Mouse (Mus musculus): ENCODE measurements around the gene Cd38. TPM values are rescaled to one million over a fixed set of nuclear protein-coding genes. Genes with fewer than 3 reads are reported as not detected.
A peak's percentile ranks its signal among the peaks of the same experiment; 100 is the strongest.
"Not testable (repeated sequence)": the region's sequence is repeated elsewhere in the genome, so short reads cannot be mapped to it uniquely, and the experiment has no call there.

Cd38 gene
- polyA plus RNA-seq, 1 experiment from 2014 or later, result 10.7 TPM

DNA sequence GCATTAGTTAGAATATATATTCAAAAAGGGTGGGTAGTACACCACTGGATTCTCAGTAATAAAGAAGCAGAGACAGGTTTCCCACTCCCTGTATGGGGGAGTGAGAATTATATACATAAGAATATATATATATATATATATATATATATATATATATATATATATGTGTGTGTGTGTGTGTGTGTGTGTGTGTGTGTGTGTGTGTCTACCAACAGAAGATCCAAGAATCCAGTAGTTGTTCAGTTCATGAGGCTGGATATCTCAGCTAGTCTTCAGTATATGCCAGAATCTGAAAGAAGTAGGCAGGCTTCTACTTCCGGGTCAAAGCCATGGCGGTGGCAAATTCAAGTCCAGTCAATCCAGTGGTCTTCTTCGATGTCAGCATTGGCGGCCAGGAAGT, 44.5 kb downstream of the Cd38 start, which contains the start of gene Gm7879:
TSS of gene Gm7879 (plus strand) at position 301 of the 400 bp plus-strand sequence.
- H3K4me1 ChIP-seq; H3K4me3 ChIP-seq; H3K27ac ChIP-seq; DNase-seq (ENCODE audit: low spot score); H3K36me3 ChIP-seq; H3K27me3 ChIP-seq (ENCODE audit: low read depth, poor library complexity, severe bottlenecking); H3K9me3 ChIP-seq (replicated peaks): not testable (repeated sequence)
- WGBS, result 91% methylated on average over 4 of the region's 4 CpGs

DNA sequence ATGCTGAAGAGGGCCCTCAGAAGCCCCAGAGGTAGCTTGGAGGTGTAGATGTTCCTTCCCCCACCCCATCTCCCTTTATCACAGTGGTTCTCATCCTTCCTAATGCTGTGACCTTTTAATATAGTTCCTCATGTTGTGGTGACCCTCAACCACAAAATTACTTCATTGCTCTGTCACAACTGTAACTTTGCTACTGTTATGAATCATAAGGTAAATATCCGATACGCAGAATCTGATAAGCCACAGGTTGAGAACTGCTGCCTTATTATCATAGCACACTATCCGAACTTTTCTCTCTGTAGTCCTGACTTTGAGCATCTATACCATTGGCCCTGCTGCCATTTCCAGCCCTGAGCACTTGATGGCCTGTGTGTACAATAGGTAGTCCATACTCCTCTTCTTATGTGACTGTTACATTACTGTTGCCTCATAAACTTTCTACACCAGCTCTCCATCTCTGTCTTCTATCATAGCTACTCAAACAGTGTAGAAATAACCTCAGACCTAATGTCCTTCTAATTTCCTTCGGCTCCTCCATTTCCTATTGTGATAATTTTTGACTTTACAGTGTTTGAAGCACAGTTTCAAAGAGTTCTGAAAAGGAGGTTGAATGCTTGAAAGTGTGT, 47.0 kb downstream of the Cd38 start:
- no peaks in the 10 kb centered on the region for H3K36me3 ChIP-seq
- no peaks in the 10 kb centered on the region for H3K4me1 ChIP-seq
- 92% methylated on average over 4 of the region's 4 CpGs for WGBS
- H3K4me3 ChIP-seq, result no peak overlapping the region
- no peaks in the 10 kb centered on the region for H3K9me3 ChIP-seq (replicated peaks)
- no peak for DNase-seq (ENCODE audit: low spot score)
- no peak overlapping the region for H3K27ac ChIP-seq
- no peaks in the 10 kb centered on the region for H3K27me3 ChIP-seq (ENCODE audit: low read depth, poor library complexity, severe bottlenecking)

DNA sequence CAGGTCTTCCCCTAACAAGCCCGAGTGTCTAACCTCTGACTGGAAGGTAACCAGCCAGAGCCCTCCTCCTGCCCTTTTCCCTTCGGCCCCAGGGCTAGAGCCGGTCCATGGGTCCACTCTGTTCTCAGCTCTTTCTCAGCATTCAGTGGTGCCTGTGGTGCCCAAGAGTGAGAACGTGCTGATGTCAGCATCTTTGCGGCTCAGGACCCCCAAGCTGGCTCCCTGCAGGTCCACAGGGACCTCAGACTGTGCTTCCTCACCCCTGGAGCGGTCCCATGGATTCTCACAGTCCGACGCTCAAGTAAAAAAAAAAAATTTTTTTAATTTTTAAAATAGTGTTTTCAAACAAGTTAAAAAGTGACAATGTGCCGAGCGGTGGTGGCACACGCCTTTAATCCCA, 53.5 kb downstream of the Cd38 start:
- Histone ChIP-seq H3K4me3 (no peak overlapping the region), H3K9me3 (replicated peaks) (no peaks in the 10 kb centered on the region), H3K36me3 (no peaks in the 10 kb centered on the region), H3K4me1 (no peaks in the 10 kb centered on the region), H3K27ac (no peak overlapping the region), H3K27me3 (ENCODE audit: low read depth, poor library complexity, severe bottlenecking) (no peaks in the 10 kb centered on the region)
- WGBS, result 92% methylated on average over 11 of the region's 11 CpGs
- DNase-seq (ENCODE audit: low spot score), result no peak

DNA sequence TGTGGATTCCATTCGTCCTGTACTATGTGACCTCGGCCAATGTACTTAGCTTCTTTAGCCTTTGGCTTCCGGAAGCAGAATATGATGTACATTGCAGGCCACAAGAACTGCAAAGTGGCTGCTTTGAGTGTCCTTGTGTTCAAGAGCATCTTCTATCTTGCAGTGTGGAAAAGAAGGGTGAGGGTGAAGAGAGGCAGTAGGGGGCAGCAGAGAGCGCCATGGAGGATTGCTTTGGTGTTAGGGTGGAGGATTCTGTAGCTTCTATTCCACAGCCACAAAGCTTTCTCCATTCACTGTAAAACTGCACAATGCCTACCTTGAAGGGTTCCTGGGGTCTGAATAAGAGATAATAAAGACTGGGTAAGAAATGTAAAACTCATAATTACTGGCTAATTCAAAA, 55.6 kb downstream of the Cd38 start:
- Histone ChIP-seq H3K4me1 (no peaks in the 10 kb centered on the region), H3K27me3 (ENCODE audit: low read depth, poor library complexity, severe bottlenecking) (no peaks in the 10 kb centered on the region), H3K4me3 (no peak overlapping the region), H3K36me3 (no peaks in the 10 kb centered on the region), H3K9me3 (replicated peaks) (no peaks in the 10 kb centered on the region), H3K27ac (no peak overlapping the region)
- DNase-seq (ENCODE audit: low spot score), result peak; percentile 69
- 33% methylated on average over 4 of the region's 4 CpGs for WGBS

DNA sequence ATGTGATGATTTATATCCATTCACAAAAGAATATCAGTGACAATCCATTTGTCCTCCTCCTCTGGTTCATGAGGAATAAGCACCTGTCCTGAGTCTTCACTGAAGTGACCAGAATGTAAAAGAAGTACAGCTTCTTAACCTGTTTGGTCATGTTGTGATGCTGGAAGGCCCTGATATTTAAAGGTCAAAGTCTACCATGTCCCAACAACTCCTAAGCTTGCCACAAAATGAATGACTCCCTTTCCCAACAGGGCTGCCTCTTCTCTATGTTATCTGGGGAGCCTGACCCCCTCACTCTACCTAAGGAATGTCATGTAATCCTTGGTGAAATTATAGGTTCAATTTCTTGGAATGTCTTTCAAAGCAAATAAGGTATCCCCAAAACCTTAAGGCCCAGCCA, 59.4 kb downstream of the Cd38 start:
- Histone ChIP-seq H3K4me3 (no peak overlapping the region), H3K27ac (no peak overlapping the region), H3K4me1 (no peaks in the 10 kb centered on the region), H3K27me3 (ENCODE audit: low read depth, poor library complexity, severe bottlenecking) (no peaks in the 10 kb centered on the region), H3K9me3 (replicated peaks) (no peaks in the 10 kb centered on the region), H3K36me3 (no peaks in the 10 kb centered on the region)
- DNase-seq (ENCODE audit: low spot score), result no peak

DNA sequence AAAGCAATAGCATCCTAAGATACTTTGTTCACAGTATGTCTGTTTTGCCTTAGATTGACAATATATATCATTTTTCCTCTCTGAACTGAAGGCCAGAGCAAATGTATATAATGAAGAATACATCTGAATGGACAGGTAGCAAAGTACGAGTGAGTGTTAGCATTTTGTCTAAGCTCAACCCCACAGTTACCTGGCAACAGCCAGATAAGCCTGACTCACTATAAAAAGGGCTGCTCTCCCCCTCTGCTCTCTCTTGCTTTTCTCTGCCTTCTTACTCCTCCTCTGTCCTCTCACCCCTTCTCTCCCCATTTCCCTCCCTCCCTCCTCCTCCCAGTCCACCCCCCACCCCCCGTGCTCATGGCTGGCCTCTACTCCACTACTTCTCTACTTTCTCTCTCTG, 64.9 kb downstream of the Cd38 start:
- no peaks in the 10 kb centered on the region for H3K36me3 ChIP-seq

DNA sequence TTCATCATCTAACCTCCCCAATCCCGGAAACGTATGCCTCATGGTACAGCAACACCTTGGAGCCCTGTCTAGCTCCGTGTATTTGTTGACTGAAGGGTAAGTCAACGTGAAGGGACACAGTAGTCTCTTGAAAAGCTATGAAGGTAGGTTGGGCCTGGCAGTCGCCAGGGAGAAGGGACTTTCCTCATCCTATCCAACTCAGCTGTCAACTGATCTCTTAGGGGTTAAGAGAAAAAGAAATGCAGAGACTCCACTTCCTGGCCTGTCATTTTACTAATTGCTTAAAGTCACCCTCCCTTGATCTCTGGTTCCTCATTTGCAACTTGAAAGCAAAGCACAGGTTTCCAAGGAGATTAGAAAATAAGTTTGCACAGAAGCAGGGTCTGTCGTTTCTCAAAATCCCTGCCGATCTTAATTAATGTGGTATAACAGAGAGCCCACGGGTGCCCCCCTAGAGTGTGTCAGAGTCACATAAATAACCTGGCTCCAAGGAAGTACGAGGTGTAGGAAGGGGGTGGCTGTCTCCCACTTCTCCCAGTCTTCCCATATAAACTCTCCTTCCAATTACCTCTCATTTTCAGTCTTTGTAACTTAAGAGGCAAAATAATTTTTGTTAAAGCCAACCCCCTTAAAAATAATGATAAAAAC, 79.1 kb downstream of the Cd38 start:
- peak overlapping the region; percentile 50 for H3K4me3 ChIP-seq
- H3K27ac ChIP-seq, result peak overlapping the region; percentile 69; the same call in 1 of the 2 replicates
- DNase-seq (ENCODE audit: low spot score), result no peak
- 18% methylated on average over 9 of the region's 9 CpGs for WGBS
- H3K36me3 ChIP-seq, result no peaks in the 10 kb centered on the region
- H3K27me3 ChIP-seq (ENCODE audit: low read depth, poor library complexity, severe bottlenecking), result no peaks in the 10 kb centered on the region
- H3K9me3 ChIP-seq (replicated peaks), result no peaks in the 10 kb centered on the region
- peaks cover 30% of the 10 kb centered on the region for H3K4me1 ChIP-seq

More for the DNA sequence above, 64.9 kb downstream of the Cd38 start:
- Histone ChIP-seq H3K27me3 (ENCODE audit: low read depth, poor library complexity, severe bottlenecking) (no peaks in the 10 kb centered on the region), H3K4me3 (no peak overlapping the region), H3K4me1 (no peaks in the 10 kb centered on the region), H3K9me3 (replicated peaks) (no peaks in the 10 kb centered on the region), H3K27ac (no peak overlapping the region)
- no peak for DNase-seq (ENCODE audit: low spot score)
- WGBS, result 61% methylated on average over 2 of the region's 2 CpGs

DNA sequence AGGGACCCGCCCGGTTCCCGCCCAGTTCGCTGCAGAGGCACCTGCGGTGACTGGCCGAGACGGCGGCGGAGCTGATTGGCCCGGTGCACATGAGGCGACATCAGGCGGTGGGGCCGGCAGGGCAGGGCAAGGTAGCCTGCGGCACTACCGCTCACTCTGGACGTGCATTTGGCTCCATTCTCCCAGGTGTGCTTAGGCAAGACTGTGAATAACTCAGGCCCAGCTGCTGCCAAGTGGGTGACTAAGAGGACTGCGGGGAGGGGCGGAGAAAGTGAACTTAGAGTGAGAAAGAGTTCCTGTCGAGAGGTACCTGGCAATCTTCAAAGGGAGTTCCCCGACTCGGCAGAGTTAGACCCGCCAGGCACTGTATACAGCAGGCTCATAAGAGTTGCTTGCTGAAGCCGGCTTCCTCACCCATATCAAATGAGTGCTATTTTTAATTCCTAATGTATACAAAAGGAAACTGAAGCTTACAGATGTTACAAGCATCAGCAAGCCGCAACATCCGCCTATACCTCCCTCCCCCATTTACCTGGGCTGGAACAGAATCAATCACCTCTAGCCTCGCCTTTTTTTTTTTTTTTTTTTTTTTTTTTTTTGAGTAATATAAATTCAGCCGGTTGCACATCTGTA, 79.9 kb downstream of the Cd38 start:
- Histone ChIP-seq H3K36me3 (no peaks in the 10 kb centered on the region), H3K4me1 (peaks cover 30% of the 10 kb centered on the region), H3K27ac (peak overlapping the region; percentile 69), H3K9me3 (replicated peaks) (no peaks in the 10 kb centered on the region), H3K27me3 (ENCODE audit: low read depth, poor library complexity, severe bottlenecking) (no peaks in the 10 kb centered on the region), H3K4me3 (peak overlapping the region; percentile 50)
- DNase-seq (ENCODE audit: low spot score), result peak; percentile 83
- WGBS, result 1% methylated on average over 27 of the region's 27 CpGs

DNA sequence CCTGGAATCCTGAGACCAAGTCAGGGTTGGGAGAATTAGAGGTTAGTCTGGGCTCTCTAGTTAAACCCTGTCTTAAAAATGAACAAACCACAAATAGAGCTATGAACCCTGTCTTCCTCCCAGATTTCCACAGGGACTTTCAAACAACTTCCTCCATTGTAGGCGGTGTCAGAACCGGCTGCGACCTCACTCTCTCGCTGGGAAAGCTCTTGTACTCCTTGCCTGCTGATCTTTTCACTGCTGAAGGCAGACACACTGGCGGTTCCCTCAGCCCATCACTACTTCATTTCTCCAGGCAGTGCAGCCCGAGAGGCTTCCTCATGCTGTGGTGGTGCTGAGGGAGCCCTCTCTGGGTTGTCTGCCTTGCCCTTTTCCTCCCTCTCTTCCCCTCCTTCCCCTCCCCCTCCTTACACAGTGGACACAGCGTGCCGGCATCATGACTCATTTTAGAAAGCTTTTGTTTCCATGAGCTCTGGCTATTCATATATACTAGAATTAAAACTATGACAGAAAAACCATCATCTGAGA, 80.5 kb downstream of the Cd38 start:
- Histone ChIP-seq H3K27me3 (ENCODE audit: low read depth, poor library complexity, severe bottlenecking) (no peaks in the 10 kb centered on the region), H3K4me3 (peak overlapping the region; percentile 50), H3K4me1 (peaks cover 32% of the 10 kb centered on the region), H3K36me3 (no peaks in the 10 kb centered on the region), H3K9me3 (replicated peaks) (no peaks in the 10 kb centered on the region), H3K27ac (peak overlapping the region; percentile 82)
- WGBS, result 2% methylated on average over 8 of the region's 8 CpGs
- DNase-seq (ENCODE audit: low spot score), result peak; percentile 54

DNA sequence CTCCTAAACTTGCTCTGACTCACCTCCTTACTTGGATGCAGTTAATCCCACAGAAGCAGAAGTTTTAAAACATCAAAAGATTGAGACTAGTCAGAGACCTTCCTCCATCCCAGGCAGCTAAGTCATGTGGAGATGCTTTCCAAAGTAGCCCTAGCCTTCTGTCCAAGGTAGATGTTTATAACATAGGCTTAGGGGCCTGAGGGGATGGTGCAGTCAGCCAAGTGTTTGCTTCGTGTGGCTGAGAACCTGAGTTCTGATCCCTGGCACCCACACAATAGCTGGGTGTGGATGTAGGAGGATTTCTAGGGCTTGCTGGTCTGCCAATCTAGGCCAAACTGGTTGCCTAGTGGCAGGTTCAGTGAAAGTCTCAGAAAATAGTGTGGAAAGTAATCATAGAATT, 84.9 kb downstream of the Cd38 start:
- 71% methylated on average over 1 of the region's 1 CpGs for WGBS
- no peaks in the 10 kb centered on the region for H3K36me3 ChIP-seq
- no peaks in the 10 kb centered on the region for H3K9me3 ChIP-seq (replicated peaks)
- H3K4me1 ChIP-seq, result peaks cover 15% of the 10 kb centered on the region
- DNase-seq (ENCODE audit: low spot score), result no peak
- no peaks in the 10 kb centered on the region for H3K27me3 ChIP-seq (ENCODE audit: low read depth, poor library complexity, severe bottlenecking)
- no peak overlapping the region for H3K4me3 ChIP-seq
- no peak overlapping the region for H3K27ac ChIP-seq

DNA sequence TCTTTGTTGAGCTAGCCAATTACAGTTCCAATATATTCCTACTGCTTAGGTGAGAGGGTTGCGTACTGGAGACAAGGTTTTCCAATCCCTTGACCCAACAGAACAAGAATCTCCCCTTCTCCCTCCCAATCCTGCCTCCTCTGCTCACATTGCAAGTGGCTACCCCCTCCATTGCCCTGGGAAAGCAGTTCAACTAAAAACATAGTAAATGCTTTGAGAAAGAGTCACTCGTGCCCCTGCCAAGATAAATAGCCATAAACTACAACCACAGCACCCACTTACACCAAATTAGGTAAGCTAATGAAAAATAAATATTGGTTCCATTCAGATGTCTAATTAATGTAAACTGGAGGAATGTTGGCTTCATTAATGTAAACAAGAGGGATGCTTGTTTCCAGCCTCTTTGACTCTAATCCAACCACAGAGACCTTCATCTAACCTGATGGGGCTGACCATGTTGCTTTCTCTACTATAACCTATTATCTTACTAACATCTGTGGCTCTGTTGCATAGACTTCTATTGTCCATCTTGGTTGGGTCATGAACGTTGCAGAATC, 91.6 kb downstream of the Cd38 start:
- no peaks in the 10 kb centered on the region for H3K4me1 ChIP-seq
- no peak overlapping the region for H3K4me3 ChIP-seq
- no peaks in the 10 kb centered on the region for H3K27me3 ChIP-seq (ENCODE audit: low read depth, poor library complexity, severe bottlenecking)
- H3K9me3 ChIP-seq (replicated peaks), result no peaks in the 10 kb centered on the region
- no peak for DNase-seq (ENCODE audit: low spot score)
- no peak overlapping the region for H3K27ac ChIP-seq
- WGBS, result 91% methylated on average over 3 of the region's 3 CpGs
- H3K36me3 ChIP-seq, result no peaks in the 10 kb centered on the region

DNA sequence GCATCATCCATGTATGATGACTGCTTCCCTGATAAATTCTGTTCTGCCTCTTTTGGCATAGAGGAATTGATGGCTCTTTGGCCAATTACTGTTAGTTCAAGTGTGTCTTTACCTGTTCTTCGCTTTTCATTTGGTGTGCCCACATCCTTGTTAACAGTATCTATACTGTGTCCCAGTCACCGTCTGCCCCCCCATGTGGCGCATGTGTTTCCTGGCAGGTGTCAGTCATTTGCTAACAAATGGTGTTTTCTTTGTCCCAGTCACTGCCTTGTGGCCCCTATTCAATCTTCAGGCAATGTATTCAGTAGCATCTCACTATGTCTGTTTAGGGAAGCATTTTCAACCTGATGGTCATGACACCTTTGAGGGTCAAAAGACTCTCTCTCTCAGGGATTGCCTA, 92.7 kb downstream of the Cd38 start:
- Histone ChIP-seq H3K27ac (no peak overlapping the region), H3K4me3 (no peak overlapping the region), H3K27me3 (ENCODE audit: low read depth, poor library complexity, severe bottlenecking) (no peaks in the 10 kb centered on the region), H3K36me3 (no peaks in the 10 kb centered on the region), H3K4me1 (no peaks in the 10 kb centered on the region), H3K9me3 (replicated peaks) (no peaks in the 10 kb centered on the region)
- 91% methylated on average over 3 of the region's 3 CpGs for WGBS
- no peak for DNase-seq (ENCODE audit: low spot score)

Data from limb, embryonic 10.5 days (tissue).